Mouse (Mus musculus) stomach, postnatal 0 days (tissue): ENCODE measurements at regions not wholly inside any gene's neighbourhood (a gene's known extent, or its start where the extent isn't known, plus 50 kb on each side); places are given as distances from the start of the nearest gene placed in this dataset.

ENCODE experiments used
- ATAC-seq: fragments of 200-750 bp; cut with Nextera tagmentation; 2 replicates; pipeline ENCODE4 v1.8.0; 2017; ENCODE audit not compliant: low FRiP score, low TSS enrichment
- DNase-seq: peaks from one replicate; pipeline ENCODE4 v3.0.0-alpha.2; 2016; ENCODE audit warnings: low spot score
- H3K27ac ChIP-seq: fragments of 300-500 bp; sonication (generic); replicated peaks from 2 replicates; pipeline ENCODE4 v1.5.1; 2014; ENCODE audit warnings: mild to moderate bottlenecking, control low read depth
- H3K27me3 ChIP-seq: fragments of 300-500 bp; sonication (generic); 2 replicates; pipeline ENCODE4 v1.6.1; 2014; ENCODE audit warnings: low read length; ENCODE audit not compliant: control insufficient read depth, insufficient read depth
- H3K36me3 ChIP-seq: fragments of 300-500 bp; sonication (generic); 2 replicates; pipeline ENCODE4 v1.6.1; 2014; ENCODE audit warnings: low read length, mixed read lengths; ENCODE audit not compliant: control insufficient read depth, insufficient read depth
- H3K4me1 ChIP-seq: fragments of 300-500 bp; sonication (generic); replicated peaks from 2 replicates; pipeline ENCODE4 v1.6.1; 2014; ENCODE audit warnings: antibody characterized with exemption; ENCODE audit not compliant: control insufficient read depth, insufficient read depth
- H3K4me2 ChIP-seq: fragments of 300-500 bp; sonication (generic); replicated peaks from 2 replicates; pipeline ENCODE4 v1.6.1; 2014; ENCODE audit warnings: low read depth, mild to moderate bottlenecking, control low read depth, moderate library complexity
- H3K4me3 ChIP-seq: fragments of 300-500 bp; sonication (generic); 2 replicates; pipeline ENCODE4 v1.5.1; 2014; ENCODE audit warnings: low read depth, low read length, control low read depth
- H3K9ac ChIP-seq: fragments of 300-500 bp; sonication (generic); 2 replicates; pipeline ENCODE4 v1.6.1; 2014; ENCODE audit warnings: mild to moderate bottlenecking, low read length, control low read depth, mixed read lengths
- H3K9me3 ChIP-seq: fragments of 300-500 bp; sonication (generic); 2 replicates; pipeline ENCODE4 v1.6.1; 2016; ENCODE audit warnings: low read length; ENCODE audit not compliant: control insufficient read depth
- CTCF ChIP-seq: IDR thresholded peaks from 2 replicates; pipeline ENCODE4 v1.5.1; 2016; ENCODE audit warnings: antibody characterized with exemption, low read depth, mild to moderate bottlenecking, moderate library complexity
- EP300 ChIP-seq: optimal IDR thresholded peaks from 2 replicates; pipeline ENCODE3; 2016; ENCODE audit warnings: antibody characterized with exemption
- WGBS: fragments of 180-500 bp; shearing (Covaris S2); extraction: QIAGEN DNeasy Blood & Tissue Kit; methylation state at CpG from one replicate; pipeline ENCODE4 v1.1.7; 2014; 5-methylcytosine and 5-hydroxymethylcytosine counted together

GRCm38 (mm10) chr3:12508685-12509084, 1971.8 kb upstream of the Slc7a12 start:
- no peak overlapping the region for H3K4me3 ChIP-seq
- no peak overlapping the region for H3K9ac ChIP-seq
- peak; percentile 16 for DNase-seq
- no peaks in the 10 kb centered on the region for H3K9me3 ChIP-seq
- H3K4me2 ChIP-seq: no peak overlapping the region
- WGBS: 57% methylated on average over 2 of the region's 2 CpGs
- no peak overlapping the region for H3K27ac ChIP-seq
- H3K36me3 ChIP-seq: no peaks in the 10 kb centered on the region
- peak; percentile 96 for ATAC-seq
- no peaks in the 10 kb centered on the region for H3K4me1 ChIP-seq
- no peaks in the 10 kb centered on the region for H3K27me3 ChIP-seq
- no peak for TF ChIP-seq EP300
- TF ChIP-seq CTCF: no peak
